Mouse (Mus musculus) midbrain, embryonic 14.5 days (tissue): ENCODE measurements at regions not wholly inside any gene's neighbourhood (a gene's known extent, or its start where the extent isn't known, plus 50 kb on each side); places are given as distances from the start of the nearest gene placed in this dataset.

Source experiments
- ATAC-seq: fragments of 200-750 bp; cut with Nextera tagmentation; 2 replicates; pipeline ENCODE4 v1.8.0; 2017; ENCODE audit warnings: moderate number of reproducible peaks, moderate library complexity; ENCODE audit not compliant: low FRiP score, low TSS enrichment
- DNase-seq: peaks from one replicate; pipeline ENCODE4 v3.0.0-alpha.2; 2015
- H3K27ac ChIP-seq: fragments of 300-500 bp; sonication (generic); replicated peaks from 2 replicates; pipeline ENCODE4 v1.5.1; 2014; ENCODE audit warnings: mild to moderate bottlenecking, low read depth, low read length, moderate library complexity
- H3K27me3 ChIP-seq: fragments of 300-500 bp; sonication (generic); 2 replicates; pipeline ENCODE4 v1.6.1; 2014; ENCODE audit warnings: low read length, control low read depth, mixed read lengths; ENCODE audit not compliant: control insufficient read depth, insufficient read depth
- H3K36me3 ChIP-seq: fragments of 300-500 bp; sonication (generic); 2 replicates; pipeline ENCODE4 v1.6.1; 2014; ENCODE audit warnings: low read length, control low read depth; ENCODE audit not compliant: control insufficient read depth, insufficient read depth
- H3K4me1 ChIP-seq: fragments of 300-500 bp; sonication (generic); 2 replicates; pipeline ENCODE4 v1.6.1; 2014; ENCODE audit warnings: mild to moderate bottlenecking, antibody characterized with exemption, low read length, control low read depth; ENCODE audit not compliant: control insufficient read depth, insufficient read depth
- H3K4me2 ChIP-seq: fragments of 300-500 bp; sonication (generic); 2 replicates; pipeline ENCODE4 v1.6.1; 2014; ENCODE audit warnings: mild to moderate bottlenecking, low read length, moderate library complexity
- H3K4me3 ChIP-seq: fragments of 300-500 bp; sonication (generic); replicated peaks from 2 replicates; pipeline ENCODE4 v1.5.1; 2014; ENCODE audit warnings: low read depth, low read length
- H3K9ac ChIP-seq: fragments of 300-500 bp; sonication (generic); replicated peaks from 2 replicates; pipeline ENCODE4 v1.6.1; 2014; ENCODE audit warnings: mild to moderate bottlenecking, low read length, moderate library complexity
- H3K9me3 ChIP-seq: fragments of 300-500 bp; sonication (generic); 2 replicates; pipeline ENCODE4 v1.6.1; 2016; ENCODE audit warnings: low read length, control low read depth, mixed read lengths; ENCODE audit not compliant: control insufficient read depth
- WGBS: fragments of 180-500 bp; shearing (Covaris S2); extraction: QIAGEN DNeasy Blood & Tissue Kit; methylation state at CpG from one replicate; pipeline ENCODE4 v1.1.7; 2014; 5-methylcytosine and 5-hydroxymethylcytosine counted together

DNA sequence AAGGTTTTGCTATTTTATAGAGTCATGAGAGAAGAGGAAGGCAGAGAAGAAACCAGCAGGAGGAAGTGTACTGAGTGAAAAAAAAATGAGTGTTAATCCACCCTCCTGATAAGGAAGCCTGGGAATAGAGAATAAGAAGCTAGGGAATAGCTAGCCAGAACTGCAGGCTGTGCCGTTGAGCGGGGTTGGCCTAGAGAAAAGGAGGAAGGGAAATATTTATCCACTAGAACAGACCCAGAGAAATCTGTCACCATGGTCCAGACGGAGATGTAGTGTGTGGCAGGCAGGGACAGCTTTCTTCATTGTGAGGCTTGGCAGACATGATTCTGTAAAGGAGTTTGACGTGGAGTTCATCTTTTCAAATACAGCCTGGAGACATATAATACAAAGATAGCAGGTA is 397.4 kb downstream of the Epha3 start:
- Histone ChIP-seq H3K9ac (no peak overlapping the region), H3K27me3 (no peaks in the 10 kb centered on the region), H3K4me3 (no peak overlapping the region), H3K4me1 (no peaks in the 10 kb centered on the region), H3K27ac (no peak overlapping the region), H3K9me3 (no peaks in the 10 kb centered on the region), H3K4me2 (no peak overlapping the region), H3K36me3 (no peaks in the 10 kb centered on the region)
- DNase-seq = no peak
- WGBS = 75% methylated on average over 4 of the region's 4 CpGs
- no peak for ATAC-seq

- DNase-seq (no peak), ATAC-seq (no peak)
- WGBS = 77% methylated on average over 1 of the region's 1 CpGs
These were observed 395.1 kb downstream of the Epha3 start for GRCm38 (mm10) chr16:63468851-63469250.

More at GRCm38 (mm10) chr16:63468851-63469250, 395.1 kb downstream of the Epha3 start:
- no peak overlapping the region for H3K4me2 ChIP-seq
- H3K9ac ChIP-seq = no peak overlapping the region
- H3K9me3 ChIP-seq = no peaks in the 10 kb centered on the region
- H3K4me3 ChIP-seq = no peak overlapping the region
- H3K4me1 ChIP-seq = no peaks in the 10 kb centered on the region
- no peaks in the 10 kb centered on the region for H3K27me3 ChIP-seq
- H3K36me3 ChIP-seq = no peaks in the 10 kb centered on the region
- no peak overlapping the region for H3K27ac ChIP-seq
